Mouse (Mus musculus) left cerebral cortex, adult 18-20 months (tissue): ENCODE measurements around the gene Prss46. TPM values are rescaled to one million over a fixed set of nuclear protein-coding genes. Genes with fewer than 3 reads are reported as not detected.

Source experiments
- DNase-seq, 2 experiments: peaks; one replicate each; pipeline ENCODE4 v3.0.0; 2021 to 2022; ENCODE audit warnings: low spot score in 2 of 2, mixed read lengths in 1 of 2
- total RNA-seq, 2 experiments: library from RNA; stranded (reverse); gene quantifications; 2 replicates each; pipeline ENCODE4 v1.2.3; 2021

Gene Prss46
- total RNA-seq, 2 experiments from 2014 or later = not detected

DNA sequence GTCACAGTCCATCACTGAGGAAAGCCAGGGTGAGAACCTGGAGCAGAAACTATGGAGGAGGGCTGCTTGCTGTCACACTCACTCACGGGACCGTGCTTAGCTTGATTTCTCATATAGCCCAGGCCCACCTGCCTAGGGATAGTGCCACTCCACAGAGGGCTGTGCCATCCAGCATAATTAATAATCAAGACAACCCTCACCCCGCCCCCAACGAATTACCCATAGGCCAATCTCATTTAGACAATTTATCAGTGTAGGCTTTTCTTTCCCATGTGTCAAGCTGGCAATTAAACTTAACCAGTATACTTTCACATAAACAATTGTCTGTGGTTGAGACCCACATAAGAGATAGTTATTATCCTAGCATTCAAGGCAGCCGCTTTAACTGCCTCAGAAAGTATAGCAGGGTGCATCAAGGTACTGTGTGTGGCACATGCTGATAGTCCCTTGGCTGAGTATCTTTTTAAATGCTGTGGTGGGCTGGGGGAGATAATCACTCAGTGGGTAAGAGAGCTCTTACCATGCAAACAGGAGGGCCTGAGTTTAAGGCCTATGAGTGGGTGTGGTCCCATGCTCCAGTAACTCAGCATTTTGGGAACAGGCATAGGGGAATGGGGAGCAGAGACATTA, 14.8 kb downstream of the Prss46 start:
- no peak for DNase-seq

DNA sequence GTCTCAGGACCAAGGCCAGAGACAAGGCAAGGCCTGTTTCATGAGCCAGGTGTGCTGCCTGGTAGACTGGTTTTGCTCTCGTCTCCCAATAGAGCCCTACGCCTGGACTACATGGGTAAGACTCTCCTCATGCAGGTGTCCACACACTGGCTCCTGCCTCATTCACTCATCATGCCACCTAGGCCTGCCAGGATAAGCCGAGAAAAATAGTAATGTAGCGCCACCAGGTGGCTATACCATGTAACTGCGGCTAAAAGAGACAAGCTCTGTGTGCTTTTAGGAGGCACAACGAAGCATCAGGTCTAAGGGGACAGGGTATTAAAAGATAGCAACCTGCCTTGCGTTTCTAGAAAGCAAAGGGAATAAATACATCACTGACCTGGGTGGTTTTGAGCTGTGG, 26.7 kb downstream of the Prss46 start:
- peak; percentile 70 to 72 for DNase-seq

DNA sequence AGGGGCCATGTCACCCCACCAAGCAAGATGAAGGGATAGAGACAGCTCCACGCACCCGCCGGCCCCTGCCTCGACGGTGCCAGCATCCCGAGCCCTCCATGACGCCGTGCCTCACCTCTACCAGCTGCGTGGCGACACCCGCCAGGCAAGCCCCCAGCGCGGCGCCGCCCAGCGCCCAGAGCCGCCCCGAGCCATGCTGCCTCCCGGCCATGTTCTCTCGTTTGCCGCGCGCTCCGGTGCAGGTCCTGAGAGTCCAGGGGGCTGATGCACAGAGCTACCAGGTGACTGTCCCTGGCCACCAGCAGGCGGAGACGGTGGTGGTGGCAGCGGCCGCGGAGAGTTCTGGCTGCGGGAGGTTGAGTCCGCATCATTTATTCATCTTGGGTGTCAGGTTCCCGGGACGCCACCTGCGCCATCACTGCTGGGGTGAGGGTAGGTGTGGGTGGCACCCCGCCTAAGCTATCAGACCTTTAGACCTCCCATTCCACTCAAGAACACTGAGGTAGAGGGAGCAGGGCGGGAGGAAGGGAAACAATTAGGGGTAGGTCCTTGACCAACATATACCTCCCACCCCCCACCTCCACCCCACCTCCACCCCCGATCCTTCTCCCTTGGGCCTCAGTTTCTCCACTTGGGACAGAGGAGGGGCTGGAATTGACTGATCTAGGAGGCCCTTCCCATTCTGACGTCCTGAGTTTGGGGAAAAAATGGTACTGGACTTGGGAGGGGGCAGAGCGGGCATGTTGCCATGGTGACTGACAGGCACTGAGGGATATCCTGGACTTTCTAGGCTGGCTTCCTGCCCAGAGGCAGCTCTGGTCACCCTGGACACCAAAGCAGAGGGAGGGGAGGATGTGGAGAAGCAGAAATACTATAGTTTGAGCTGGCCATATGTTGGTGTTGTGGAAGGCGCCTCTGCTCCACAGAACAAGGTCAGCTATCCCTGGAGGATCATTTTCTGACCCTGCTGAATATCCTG, 29.7 kb downstream of the Prss46 start:
- no peak for DNase-seq

DNA sequence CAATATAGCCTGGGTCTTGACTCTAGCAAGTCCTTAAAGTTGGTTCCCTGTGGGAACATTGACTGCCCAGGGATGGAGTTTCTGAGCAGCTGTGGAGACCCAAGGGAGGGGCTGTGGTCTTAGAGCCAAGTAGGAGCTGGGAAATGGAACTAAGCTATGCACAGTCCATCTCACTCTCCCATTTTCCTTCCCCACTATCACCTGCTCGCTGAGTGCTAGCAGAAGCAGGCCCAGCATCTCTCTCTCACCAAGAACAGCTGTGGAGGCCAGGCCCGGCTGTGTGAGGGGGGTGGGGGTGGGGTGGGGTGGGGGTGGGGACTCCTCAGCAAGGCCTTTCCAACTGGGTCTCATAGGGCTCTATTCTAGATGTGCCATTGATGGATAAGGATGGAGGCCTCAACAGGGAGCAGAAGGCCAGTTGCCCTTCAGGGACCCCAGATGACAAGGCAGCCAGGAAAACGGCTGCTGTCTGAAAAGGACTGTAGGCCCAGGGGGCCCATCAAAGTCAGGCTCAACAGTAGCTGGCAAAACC, 30.4 kb downstream of the Prss46 start:
- no peak for DNase-seq

DNA sequence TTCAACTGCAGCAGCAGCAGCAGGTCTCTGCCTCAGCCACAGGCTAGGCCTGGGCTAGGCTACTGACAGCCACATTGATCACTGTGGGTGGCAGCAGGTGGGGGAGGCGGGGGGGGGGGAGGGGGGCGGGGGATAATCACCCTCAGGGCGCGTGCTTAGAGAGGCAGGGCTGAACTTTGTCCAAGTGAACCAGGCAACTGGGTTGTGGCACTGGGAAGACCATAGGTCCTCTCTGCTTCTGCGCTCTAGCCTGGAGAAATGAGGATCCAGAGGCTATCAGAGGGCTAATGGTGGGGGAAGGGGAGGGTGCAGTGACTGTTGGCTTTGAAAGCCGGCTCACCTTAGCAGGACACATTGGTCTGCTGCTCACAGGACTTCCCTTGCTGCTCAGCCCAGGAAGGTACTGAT, 31.0 kb downstream of the Prss46 start:
- DNase-seq = no peak

DNA sequence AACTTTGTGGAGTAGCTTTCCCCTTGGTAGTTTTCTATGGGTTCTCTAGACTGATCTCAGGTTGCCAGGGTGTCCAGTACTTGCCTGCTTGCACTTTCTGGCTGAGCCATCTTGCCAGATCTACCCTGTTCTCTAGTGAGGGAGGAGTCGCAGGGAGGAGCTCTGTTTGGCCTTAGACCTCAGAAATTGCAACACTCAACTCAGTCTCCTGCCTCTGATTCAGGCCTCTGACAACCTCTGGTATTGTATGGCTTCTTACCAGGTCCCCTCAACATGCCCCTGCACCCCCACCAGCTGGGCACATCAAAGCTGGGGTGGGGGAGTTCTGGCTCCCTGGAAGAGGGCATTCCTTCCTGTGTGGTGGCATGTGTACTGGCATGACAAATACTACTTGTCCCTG, 33.0 kb downstream of the Prss46 start:
- no peak for DNase-seq

DNA sequence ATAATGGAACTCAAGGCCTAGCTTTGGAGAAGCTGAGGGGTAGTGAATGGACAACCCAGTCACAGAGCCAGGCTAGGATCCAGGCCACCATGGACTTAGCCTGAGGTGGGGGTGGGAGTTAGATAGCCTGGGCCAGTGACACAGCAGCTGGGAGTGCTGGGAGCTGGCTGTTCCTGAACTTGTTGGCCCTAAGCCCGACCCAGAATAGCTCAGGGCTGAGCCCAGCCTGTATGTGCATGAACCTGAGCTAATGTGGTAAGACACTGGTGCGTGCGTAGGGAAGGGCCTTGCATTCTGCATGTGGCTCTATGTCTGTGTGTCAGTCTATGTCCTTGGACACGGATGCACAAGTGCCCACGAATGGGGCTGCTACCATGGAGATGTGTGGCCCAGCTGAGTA, 33.6 kb downstream of the Prss46 start:
- no peak for DNase-seq

DNA sequence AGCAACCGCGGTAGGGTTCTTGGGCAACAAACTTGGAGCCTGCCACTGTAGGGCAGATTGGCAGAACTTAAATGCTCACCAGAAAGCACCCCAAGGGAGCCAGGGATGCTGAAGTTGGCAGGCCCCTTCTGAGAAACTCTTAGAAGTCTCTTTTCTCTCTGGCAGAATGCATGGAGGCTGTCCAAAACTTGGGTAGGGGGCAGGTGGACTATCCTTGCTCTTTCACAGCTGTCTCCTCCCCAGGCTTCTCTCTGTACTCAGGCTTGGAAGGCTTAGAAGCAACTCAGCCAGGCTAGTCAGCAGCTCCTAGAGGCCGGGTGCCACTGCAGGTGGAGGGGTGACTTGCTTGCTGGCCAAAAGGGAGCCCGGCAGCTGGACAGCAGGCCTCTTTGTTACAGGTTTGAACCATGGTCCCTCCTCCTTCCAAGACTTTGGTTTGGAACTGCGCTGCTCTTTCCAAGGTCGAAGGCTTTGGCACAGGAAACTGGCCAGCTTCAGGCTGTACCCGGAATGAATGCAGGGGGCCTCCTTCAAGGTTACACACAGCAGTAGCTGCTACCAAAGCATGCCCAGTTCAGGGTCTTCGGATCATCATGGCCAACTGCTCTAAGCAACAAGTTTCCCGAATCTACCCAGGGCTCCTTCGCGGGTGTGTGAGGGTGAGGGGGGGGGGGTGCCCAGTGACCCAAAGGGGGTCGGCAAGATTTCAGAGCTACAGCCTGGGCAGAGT, 35.0 kb downstream of the Prss46 start, which contains the start of gene Als2cl:
Gene Als2cl (plus strand): TSS at position 680 of the 730 bp plus-strand sequence.
- peak in 1 of 2 experiments; percentile 4 for DNase-seq

DNA sequence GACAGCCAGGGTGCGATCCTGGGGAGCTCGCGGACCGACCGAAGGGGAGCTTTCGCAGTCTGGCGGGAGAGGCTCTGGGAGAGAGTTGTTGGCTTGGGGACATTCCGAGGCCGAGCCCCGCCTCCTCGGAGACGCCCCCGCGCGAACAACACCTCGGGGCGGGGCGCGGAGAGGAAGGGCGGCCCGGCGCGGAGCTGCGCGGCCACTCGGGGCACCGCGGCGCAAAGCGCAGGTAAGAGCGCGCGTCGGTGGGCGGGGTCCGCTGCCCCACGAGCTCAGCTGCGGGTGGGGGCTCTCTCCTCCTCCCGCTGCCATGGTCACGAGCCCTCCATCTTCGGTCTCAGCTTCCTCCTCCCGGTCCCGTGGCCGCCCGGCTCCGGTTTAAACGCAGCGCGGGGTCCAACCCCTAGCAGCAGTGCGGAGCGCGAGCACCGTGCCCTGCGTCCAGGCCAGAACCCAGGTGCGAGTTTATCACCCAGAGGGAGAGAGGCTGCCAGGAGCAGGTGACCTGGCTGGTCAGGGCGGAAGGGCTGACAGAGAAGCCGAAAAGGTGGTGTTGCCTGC, 35.8 kb downstream of the Prss46 start, which contains the start of gene Tmie:
Gene Tmie (minus strand): TSS at position 116 of the 564 bp plus-strand sequence.
- DNase-seq = peak; percentile 13 to 34

DNA sequence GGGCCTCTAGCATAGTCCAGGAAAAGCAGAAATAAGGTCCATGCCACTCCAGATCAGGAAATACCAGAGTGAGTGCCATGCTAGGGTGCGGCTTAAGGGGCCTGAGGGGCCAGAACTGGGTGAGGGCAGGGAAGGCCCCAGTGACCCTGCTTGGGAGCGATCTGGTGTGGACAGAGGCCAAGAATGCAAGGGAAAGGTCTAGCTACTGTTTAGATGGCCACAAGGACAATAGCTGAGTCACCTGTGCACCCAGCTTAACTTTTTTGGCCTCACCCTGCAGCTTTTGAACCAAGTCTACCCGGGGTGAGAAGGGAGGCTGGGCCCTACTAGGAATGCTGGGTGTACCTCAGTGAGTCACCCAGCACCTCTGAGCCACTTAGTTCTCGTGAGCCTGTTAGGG, 36.5 kb downstream of the Prss46 start:
- no peak for DNase-seq

DNA sequence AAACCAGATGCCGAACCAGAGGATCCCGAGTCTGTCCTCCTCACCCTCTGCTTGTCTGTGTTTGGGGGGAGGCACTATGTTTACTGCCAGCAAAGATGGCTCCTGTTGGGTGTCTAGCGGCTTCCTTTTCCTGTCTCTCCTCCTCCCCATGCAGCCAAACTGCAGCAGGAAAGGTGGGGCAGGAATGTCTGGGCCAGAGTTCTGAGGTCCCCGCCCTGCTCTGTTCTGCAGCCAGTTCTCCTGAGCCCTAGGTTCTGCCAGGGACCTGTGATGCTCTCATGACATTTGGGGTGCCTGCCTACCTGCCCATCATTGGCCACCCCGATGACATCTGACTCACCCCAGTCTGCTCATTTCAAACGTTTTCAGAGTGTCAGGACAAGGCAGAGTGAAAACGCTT, 37.6 kb downstream of the Prss46 start:
- DNase-seq = no peak

DNA sequence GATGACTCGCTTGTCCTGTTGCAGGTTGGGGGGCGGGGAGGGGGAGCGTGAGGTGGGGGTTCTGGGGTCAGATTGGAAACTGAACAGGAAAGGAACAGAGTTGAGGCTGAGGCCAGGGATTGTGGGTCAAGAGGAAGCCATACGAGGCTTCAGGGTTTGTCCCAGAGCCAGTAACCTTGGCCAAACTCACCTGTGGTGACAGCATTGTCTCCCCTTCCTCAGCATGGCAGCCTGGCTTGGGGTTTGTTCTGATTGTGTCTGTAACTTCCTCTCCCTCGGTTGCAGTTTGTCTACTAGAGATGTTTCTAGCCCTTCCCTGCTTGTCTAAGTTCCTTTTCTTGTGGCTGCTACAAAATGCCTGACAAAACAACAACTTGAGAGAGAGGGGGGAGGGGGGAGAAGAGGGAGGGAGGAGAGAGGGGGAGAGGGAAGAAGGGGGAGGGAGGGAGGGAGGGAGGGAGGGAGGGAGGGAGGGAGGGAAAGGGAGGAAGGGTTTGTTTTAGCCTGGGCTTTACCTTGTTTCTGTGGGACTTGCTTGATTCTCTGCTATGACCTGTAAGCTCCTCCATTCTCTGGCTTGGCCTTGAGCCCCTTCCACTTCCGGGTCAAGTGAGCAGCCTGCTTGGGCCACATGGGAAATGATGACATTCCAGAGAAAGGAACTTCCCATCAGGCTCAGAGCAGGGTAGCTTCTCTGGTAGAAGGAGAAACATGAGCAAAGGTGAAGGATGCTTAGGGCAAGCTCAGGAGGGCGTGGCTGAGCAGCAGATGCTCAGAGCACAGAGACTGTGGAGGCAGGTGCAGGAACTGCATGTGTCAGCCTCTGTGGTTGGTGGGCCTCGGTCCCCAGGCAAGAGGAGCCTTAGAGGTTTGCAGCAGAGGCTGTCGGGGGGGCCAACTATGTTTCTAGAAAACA, 43.3 kb downstream of the Prss46 start:
- no peak for DNase-seq

DNA sequence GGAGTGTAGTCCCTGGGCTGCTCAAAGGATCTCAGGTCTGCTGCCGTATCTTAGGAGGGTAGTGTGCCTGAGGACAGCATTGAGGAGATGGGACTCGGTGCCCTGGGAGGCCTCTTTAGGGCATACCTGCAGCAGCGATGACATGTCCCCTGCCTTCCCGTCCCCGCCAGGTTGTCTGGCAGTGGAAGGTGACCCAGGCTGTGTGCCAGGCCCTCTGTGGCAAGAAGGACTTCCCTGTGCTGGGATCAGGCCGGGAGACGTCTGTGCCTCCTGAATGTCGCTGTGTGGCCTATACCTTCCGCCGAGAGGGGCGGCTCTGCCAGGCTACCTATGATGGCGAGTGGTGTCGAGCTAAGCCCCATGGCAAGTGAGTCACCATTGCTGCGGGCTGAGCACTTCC, 44.6 kb downstream of the Prss46 start:
- no peak for DNase-seq

DNA sequence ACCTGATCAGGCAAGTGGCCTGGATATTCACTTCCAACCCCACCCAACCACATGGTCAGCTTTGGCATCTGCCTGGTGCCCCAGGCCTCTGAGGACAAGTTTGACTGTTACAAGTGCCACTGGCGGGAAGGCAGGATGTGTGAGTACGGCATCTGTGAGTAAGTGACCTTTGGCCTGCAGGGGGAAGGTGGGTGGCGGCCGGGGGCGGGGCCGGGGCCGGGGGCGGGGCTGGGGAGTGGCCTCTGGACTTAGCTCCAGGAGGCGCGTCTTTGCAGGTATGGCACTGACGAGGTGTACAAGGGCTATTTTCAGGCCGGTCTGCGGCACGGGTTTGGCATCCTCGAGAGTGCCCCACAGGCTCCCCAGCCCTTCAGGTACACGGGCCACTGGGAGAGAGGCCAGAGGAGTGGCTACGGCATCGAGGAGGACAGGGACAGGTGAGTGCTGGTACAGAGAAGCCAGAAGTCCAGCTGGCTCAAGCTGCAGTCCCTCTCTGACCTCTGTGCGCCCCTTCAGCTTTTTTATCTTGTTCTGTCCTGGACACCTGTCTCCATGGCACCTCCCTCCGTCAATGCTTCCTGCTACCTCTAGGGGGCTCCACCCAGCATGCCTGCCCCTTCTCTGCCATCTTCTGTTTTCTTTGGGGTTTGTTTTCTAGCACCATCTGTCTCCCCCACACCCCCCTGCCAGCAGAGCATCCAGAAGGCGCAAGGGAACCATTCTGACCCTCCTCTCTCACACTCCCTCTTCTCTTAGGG, 45.9 kb downstream of the Prss46 start:
- no peak for DNase-seq

DNA sequence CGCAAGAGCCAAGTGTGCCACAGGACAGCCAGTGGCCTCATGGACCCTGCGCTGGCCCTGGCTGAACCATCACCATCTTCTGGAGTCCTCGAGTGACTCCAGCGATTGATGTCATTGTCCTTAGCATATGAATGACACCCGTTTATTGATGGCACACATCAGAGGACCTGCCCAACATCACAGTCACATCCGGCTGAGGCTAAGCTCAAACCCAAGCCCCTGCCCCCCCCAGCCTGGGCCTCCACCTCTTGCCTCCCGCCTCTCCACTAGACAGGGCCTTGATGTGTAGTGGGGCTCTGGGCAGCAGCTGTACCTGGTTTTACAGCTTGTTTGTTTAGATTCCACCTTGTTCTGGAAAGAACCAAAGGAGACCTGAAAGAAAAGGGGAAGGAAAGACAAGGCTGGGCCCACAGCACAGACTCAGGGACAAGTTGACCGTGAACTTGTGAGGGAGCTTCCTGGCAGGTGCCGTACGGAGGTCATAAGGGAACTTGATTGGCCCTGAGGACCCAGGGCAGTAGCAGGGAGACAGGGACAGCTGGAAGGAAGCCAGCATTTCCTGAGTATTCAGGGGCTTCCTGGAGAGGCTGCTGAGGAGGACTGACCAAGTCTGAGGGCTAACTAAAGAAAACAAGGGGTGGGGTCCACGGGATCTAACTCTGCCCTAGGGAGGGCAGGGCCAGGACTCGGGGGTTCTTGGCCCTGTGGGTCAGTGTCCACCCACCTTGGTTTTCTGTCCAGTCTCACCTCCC, 46.9 kb downstream of the Prss46 start:
- no peak for DNase-seq

DNA sequence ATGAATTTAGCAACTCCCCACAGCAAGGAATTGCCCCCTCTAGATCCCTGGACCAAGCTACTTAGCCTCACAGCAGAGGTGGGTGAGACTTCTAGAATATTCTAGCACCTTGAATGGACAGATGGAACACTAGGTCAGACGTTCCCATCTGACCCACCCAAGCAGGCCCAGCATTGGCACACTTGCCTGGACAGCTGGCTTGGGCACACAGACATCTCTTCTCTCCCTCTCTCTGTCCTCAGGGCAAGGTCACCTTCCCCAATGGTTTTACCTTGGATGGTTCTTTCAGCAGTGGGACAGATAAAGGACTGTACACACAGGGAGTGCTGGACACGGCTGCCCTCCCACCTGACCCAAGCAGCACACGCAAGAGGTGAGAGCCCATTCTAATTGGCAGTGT, 48.2 kb downstream of the Prss46 start:
- DNase-seq = no peak

DNA sequence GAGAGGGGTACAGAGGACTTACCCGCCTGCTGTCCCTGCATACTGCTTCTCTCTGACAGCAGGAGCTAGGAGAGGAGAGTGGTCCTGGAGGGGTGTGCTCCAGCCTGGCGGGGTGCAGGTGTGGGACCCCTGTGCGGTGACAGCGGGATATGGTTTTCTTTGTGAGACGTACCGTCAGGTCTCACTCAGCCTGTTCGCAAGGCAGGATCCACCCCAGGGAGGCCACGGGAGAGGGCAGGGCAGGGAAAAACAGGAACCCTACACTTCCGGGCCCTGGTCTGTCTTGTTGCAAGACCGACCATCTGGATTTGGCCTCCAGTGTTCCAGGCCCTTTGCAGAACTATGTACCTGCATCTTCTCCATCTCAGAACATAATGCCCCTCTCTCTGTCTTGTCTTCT, 49.1 kb downstream of the Prss46 start:
- DNase-seq = no peak

DNA sequence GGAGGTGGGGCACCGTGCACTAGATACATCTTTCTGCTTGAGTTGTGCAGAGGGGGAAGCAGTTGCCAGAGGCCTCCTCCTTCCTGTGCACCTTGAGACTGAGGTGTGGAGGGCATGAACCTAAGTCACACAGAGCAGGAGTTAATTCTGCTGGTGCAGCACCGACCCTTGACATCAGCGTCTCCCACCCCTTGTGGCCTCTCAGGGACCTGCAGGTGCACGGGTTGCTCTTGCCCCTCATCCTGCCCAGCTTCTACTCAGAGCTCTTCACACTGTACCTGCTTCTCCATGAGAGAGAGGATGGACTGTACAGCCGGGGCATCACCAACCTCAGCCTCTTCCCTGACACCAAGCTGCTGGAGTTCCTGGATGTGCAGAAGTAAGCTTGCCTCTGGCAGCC, 51.2 kb downstream of the Prss46 start:
- DNase-seq = no peak
